Mouse (Mus musculus): Measurements from ENCODE around the gene Nfkbie.

Gene Nfkbie

DNA sequence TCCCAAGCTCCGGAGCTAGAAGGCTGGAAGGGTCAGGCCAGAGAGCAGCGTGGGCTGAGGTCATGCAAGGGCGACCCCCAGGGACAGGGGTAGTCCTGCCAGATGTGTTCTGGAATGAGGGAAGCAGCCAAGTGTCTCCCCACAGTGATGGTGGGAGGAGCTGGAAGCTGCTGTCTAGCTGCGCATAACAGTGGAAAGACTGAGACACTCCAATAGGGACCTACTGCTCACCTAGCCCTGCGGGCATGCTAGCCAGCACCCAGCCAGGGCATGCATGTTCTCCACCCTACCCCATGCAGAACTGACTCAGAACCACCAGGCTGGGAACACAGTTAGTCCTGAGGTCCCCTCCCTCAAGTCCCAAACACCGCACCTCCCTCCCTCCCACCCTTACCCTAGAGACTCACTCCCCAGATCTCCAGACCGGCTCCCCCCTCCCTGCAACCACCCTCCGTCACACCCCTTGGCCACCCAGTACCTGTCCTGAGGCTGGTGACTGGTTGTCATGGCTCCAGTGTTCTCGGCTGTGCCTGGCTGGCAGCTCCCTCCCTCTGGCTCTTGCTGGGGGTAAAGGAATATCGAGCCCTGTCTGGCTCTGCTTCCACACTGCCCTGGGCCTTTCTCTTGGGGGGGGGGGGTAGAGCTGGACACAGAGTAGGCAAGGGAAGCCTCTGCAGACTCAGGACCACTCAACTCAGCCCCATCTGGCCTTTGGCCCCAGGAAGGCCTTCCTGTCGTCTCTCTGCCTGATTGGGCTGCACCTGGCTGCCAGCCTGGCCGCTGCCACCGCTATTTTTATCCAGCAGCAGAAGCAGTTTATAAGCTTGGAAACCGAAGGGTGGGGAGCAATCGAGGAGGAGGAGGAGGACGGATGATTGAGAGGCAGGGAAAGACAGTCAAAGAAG is 36.5 kb downstream of the Nfkbie start:
- in situ Hi-C loops (cut with MboI; ENCODE audit: unreplicated experiment in 2 of 2) = loop anchor here in 1 of 2 experiments (5.0 kb wide), 1 partner anchor 35 kb away; no protein-coding TSS in a partner anchor

GRCm38 (mm10) chr17:45592606-45593431 is 37.3 kb downstream of the Nfkbie start:
- in situ Hi-C loops (cut with MboI; ENCODE audit: unreplicated experiment in 2 of 2) = loop anchor here in 1 of 2 experiments (5.0 kb wide), 1 partner anchor 34 kb away; no protein-coding TSS in a partner anchor

DNA sequence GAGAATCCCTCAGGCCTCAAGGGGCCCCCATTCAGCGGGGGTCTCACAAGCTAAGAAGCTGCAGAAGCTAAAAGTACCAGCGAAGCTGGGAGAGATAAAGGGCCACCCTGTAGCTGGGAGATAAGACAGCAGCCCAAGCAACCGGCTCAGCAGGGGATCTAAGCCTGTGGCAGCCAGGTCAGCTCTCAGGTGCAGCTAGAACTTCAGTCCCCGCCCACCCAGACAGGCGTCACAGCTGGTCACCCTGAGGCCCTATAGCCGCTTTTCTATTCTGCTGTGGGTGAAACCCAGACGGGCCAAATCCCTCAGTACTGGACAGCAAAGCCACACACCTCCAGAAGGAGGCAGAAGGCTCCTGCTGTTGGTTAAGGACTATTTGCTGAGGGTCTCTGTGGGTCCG is 38.0 kb downstream of the Nfkbie start:
- in situ Hi-C loops (cut with MboI; ENCODE audit: unreplicated experiment in 2 of 2) = loop anchor here in 1 of 2 experiments (5.0 kb wide), 1 partner anchor 34 kb away; no protein-coding TSS in a partner anchor

- in situ Hi-C loops (cut with MboI; ENCODE audit: unreplicated experiment in 2 of 2) = loop anchor here in 1 of 2 experiments (5.0 kb wide), 1 partner anchor 33 kb away; no protein-coding TSS in a partner anchor
These were observed 38.7 kb downstream of the Nfkbie start for GRCm38 (mm10) chr17:45594195-45594594.

GRCm38 (mm10) chr17:45594881-45595735 is 39.6 kb downstream of the Nfkbie start:
- in situ Hi-C loops (cut with MboI; ENCODE audit: unreplicated experiment in 2 of 2) = loop anchor here in 1 of 2 experiments (5.0 kb wide), 1 partner anchor 32 kb away; no protein-coding TSS in a partner anchor

DNA sequence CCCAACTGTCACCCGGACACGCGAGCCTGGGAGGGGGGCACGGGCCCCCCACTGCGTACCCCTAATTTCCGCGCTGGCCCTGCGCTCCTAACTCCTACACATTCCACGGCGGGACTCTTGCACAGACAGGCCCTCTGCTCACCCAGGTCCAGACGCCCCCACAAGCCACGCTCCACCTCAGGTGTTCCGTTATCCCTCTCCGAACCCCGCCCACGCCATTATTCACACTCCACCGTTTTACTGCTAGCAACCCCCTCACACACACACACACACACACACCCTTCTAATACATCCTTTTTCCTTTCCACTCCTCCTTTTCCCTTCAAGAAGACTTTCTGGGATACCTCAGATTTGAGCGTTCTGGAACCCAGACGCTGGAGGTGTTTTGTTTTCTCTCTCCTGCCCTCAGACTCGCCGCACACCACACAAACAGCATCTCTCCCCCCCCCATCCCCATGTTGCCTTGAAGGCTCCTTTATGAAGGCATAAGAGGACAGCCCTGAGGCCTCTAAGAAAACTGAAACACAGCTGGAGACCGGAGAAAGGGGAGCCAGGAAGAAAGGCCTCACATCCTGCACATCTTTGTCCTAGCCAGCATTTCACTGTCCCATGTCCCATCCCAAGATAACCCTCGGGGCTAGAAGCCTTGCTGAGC is 40.4 kb downstream of the Nfkbie start:
- in situ Hi-C loops (cut with MboI; ENCODE audit: unreplicated experiment in 2 of 2) = no loop called here

GRCm38 (mm10) chr17:45596631-45597396 is 41.3 kb downstream of the Nfkbie start:
- in situ Hi-C loops (cut with MboI; ENCODE audit: unreplicated experiment in 2 of 2) = no loop called here

DNA sequence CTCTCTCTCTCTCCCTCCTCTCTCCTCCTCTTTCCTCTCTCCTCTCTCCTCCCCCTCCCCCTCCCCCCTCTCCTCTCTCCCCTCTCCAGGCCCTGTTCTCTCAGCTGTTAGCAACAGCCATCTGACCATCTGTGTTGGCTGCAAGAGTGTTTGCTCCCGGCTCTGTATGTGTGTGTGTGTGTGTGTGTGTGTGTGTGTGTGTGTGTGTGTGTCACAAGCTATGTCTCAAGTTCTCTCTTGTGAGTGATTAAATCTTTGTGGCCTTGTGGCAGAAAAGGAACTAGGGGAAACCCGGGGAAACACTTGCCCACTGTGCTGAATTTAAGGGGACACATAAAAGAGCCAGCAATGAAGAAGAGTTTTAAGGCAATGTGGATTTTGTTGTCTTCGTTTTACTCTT is 42.3 kb downstream of the Nfkbie start:
- in situ Hi-C loops (cut with MboI; ENCODE audit: unreplicated experiment in 2 of 2) = no loop called here

DNA sequence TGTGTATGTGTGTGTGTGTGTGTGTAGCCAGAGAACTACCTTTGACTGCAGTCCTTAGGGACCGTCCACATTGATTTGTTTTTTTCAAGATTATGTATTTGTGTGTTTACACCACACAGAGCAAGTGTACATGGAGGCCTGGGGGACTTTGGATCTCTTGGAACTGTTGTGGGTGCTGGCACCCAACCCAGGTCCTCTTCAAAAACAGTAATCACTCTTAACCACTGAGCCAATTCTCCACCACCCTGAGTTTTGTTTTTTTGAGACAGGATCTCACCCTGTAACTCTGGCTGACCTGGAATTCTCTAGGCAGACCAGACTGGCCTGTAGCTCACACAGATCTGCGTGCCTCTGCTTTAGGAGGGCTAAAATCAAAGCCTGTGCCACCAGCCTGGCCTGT is 42.9 kb downstream of the Nfkbie start:
- in situ Hi-C loops (cut with MboI; ENCODE audit: unreplicated experiment in 2 of 2) = no loop called here

GRCm38 (mm10) chr17:45598891-45599290 is 43.4 kb downstream of the Nfkbie start:
- in situ Hi-C loops (cut with MboI; ENCODE audit: unreplicated experiment in 2 of 2) = no loop called here

- in situ Hi-C loops (cut with MboI; ENCODE audit: unreplicated experiment in 2 of 2) = no loop called here
These were observed 44.1 kb downstream of the Nfkbie start, which contains the start of gene Slc29a1 for GRCm38 (mm10) chr17:45599446-45600242. Gene Slc29a1, minus strand, starts transcription at chr17:45599606.

DNA sequence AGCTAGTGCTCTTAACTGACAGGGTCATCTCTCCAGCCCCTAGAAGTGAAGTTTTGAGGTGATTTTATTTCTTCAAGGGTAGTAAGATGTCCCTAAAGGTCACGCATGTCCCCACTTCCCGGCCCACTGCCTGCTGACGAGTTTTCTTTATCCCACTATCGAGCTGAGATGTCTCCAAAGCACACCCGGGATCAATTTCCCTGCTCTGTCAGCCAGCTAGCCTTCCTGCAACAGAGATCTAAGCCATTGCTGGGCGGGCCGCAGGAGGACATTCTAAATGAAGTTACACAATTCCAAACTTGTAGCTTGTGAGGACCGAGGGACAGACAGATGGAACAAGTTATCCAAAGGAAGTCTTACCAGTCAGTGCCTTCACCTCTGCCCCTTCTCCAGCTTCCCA is 44.8 kb downstream of the Nfkbie start:
- in situ Hi-C loops (cut with MboI; ENCODE audit: unreplicated experiment in 2 of 2) = no loop called here

- in situ Hi-C loops (cut with MboI; ENCODE audit: unreplicated experiment in 2 of 2) = no loop called here
These were observed 45.8 kb downstream of the Nfkbie start for GRCm38 (mm10) chr17:45601325-45601724.

- in situ Hi-C loops (cut with MboI; ENCODE audit: unreplicated experiment in 2 of 2) = no loop called here
These were observed 46.4 kb downstream of the Nfkbie start, which contains the start of gene Mymx for GRCm38 (mm10) chr17:45601877-45602304. Gene Mymx, minus strand, starts transcription at chr17:45602102.

- in situ Hi-C loops (cut with MboI; ENCODE audit: unreplicated experiment in 2 of 2) = no loop called here
These were observed 47.5 kb downstream of the Nfkbie start for GRCm38 (mm10) chr17:45602984-45603383.

GRCm38 (mm10) chr17:45606992-45607879 is 51.7 kb downstream of the Nfkbie start:
- in situ Hi-C loops (cut with MboI; ENCODE audit: unreplicated experiment in 2 of 2) = no loop called here

GRCm38 (mm10) chr17:45608396-45608795 is 52.9 kb downstream of the Nfkbie start:
- in situ Hi-C loops (cut with MboI; ENCODE audit: unreplicated experiment in 2 of 2) = no loop called here

All from v-Abl transformed pro-B cells (cell line).